Mouse (Mus musculus): ENCODE results near the gene Hmgcr. TPM values are rescaled to one million over a fixed set of nuclear protein-coding genes. Genes with fewer than 3 reads are reported as not detected.
"Not testable (repeated sequence)": the region's sequence is repeated elsewhere in the genome, so short reads cannot be mapped to it uniquely, and the experiment has no call there.

Hmgcr gene
- polyA plus RNA-seq, 2 experiments: 36.8 to 85.9 TPM

DNA sequence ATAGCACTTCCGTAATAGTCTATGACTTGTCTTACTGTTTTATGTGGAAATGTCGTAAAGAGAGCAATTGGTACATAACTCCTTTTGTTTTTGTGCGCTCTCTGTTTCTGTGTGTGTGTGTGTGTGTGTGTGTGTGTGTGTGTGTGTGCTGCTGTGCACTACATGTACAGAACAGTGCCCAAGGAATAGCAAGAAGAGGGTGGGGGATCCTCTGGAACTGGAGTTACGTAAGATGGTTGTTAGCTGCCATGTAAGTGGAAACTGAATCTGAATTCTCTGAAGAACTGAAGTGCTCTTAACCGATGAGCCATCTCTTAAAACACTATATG, 1.1 kb upstream of the Hmgcr start:
- Histone ChIP-seq H3K9me3 (ENCODE audit: control insufficient read depth, low read length) (no peaks in the 10 kb centered on the region), H3K27ac (no peak overlapping the region; the same call in 1 of the 2 replicates), H3K4me3 (ENCODE audit: insufficient read depth in 1 of 2, low read depth in 2 of 2, low read length in 2 of 2) (peak overlapping the region in 1 of 2 experiments; percentile 55; a peak in 1 of 4 replicates), H3K27me3 (ENCODE audit: control insufficient read depth, insufficient read depth, low read length) (no peaks in the 10 kb centered on the region), H3K36me3 (replicated peaks; ENCODE audit: control insufficient read depth, insufficient read depth, low read depth) (peaks cover 2% of the 10 kb centered on the region), H3K4me2 (ENCODE audit: low read depth) (peak overlapping the region; percentile 73), H3K4me1 (replicated peaks; ENCODE audit: control insufficient read depth in 2 of 2, insufficient read depth in 2 of 2, low read length in 1 of 2) (peaks cover 12 to 24% of the 10 kb centered on the region in 2 experiments), H3K9ac (replicated peaks) (no peak overlapping the region)
- ATAC-seq (ENCODE audit: insufficient read depth) (no peak), DNase-seq (ENCODE audit: low read depth in 3 of 3, low spot score in 3 of 3) (no peak)
- no peak for TF ChIP-seq EP300 (IDR thresholded peaks at IDR 0.05; ENCODE audit: low read depth)
- no peak for TF ChIP-seq CTCF (IDR thresholded peaks at IDR 0.05; ENCODE audit: low read depth)
- WGBS (ENCODE audit: insufficient replicate concordance): 80% methylated on average over 5 of the region's 5 CpGs

DNA sequence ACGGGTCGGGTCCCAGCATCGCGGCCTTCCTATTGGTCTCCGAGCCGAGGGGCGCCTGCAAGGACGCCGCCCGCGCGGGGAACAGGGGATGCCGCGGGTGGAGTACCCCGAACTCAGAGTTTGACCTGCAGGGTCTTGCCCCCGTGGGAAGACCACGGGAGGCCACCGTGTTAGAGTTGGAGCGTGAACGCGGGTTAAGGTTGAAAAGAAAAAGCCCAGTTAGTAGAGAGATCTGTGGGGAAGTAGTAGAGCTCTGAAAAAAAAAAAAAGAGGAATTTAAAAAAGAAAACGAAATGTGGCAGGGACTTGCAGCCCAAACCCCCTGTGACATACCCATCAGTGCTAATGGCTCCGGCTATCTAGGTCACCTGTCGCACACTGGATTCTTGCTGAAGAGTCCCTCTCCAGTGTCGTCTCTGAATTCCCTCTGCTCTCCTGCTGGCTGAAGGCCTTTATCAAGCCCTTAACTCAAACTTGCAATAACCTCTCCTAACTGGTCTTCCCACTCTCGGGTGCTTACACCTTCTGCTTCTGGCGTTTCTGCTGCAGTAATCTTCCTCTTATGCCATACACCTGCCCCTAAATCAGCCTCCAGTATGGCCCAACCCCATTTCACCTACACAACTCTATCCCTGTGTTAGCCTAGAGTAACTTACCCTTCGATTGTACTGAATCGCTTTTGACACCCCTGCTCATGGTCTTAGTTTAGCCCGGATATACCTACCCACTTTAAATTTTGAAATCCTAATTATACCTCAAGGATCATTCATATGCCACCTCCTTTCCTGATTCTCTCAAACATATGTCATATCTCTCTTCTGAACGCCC, 556 bp upstream of the Hmgcr start:
- peak in 2 of 3 experiments; percentile 16 to 23 for DNase-seq (ENCODE audit: low read depth in 3 of 3, low spot score in 3 of 3)
- H3K4me2 ChIP-seq (ENCODE audit: low read depth): peak overlapping the region; percentile 73
- WGBS (ENCODE audit: insufficient replicate concordance): 11% methylated on average over 31 of the region's 31 CpGs
- peaks cover 8% of the 10 kb centered on the region for H3K36me3 ChIP-seq (replicated peaks; ENCODE audit: control insufficient read depth, insufficient read depth, low read depth)
- H3K27me3 ChIP-seq (ENCODE audit: control insufficient read depth, insufficient read depth, low read length): no peaks in the 10 kb centered on the region
- TF ChIP-seq CTCF (IDR thresholded peaks at IDR 0.05; ENCODE audit: low read depth) (no peak; the same call in 1 of the 2 replicates), EP300 (IDR thresholded peaks at IDR 0.05; ENCODE audit: low read depth) (no peak)
- peak overlapping the region; percentile 55 to 58 for H3K4me3 ChIP-seq (ENCODE audit: insufficient read depth in 1 of 2, low read depth in 2 of 2, low read length in 2 of 2)
- no peaks in the 10 kb centered on the region for H3K9me3 ChIP-seq (ENCODE audit: control insufficient read depth, low read length)
- no peak for ATAC-seq (ENCODE audit: insufficient read depth)
- H3K9ac ChIP-seq (replicated peaks): peak overlapping the region; percentile 31
- H3K4me1 ChIP-seq (replicated peaks; ENCODE audit: control insufficient read depth in 2 of 2, insufficient read depth in 2 of 2, low read length in 1 of 2): peaks cover 12 to 24% of the 10 kb centered on the region in 2 experiments
- peak overlapping the region; percentile 12 for H3K27ac ChIP-seq

DNA sequence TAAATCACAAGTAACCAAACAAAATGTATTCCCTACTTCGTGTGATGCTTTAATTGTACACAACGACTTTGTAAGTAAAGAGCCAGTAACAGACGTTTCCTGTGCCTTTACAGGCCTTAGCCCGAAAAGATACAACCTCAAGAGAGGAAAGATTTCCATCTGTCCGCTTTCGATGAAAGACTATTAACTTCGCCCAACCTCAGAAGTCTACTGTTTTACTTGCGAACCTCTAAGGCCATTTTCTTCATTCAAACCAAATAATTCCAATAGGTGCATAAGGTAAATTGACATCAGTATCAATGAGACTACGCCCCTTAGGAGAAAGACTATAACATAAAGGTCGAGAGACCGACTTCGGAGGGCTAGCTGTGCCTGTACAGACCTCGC, 724 bp downstream of the Hmgcr start:
- TF ChIP-seq CTCF (IDR thresholded peaks at IDR 0.05; ENCODE audit: low read depth): no peak
- no peak for TF ChIP-seq EP300 (IDR thresholded peaks at IDR 0.05; ENCODE audit: low read depth)
- Histone ChIP-seq H3K4me3 (ENCODE audit: insufficient read depth in 1 of 2, low read depth in 2 of 2, low read length in 2 of 2) (peak overlapping the region; percentile 76 to 77), H3K36me3 (replicated peaks; ENCODE audit: control insufficient read depth, insufficient read depth, low read depth) (peaks cover 20% of the 10 kb centered on the region), H3K9ac (replicated peaks) (peak overlapping the region; percentile 81), H3K4me1 (replicated peaks; ENCODE audit: control insufficient read depth in 2 of 2, insufficient read depth in 2 of 2, low read length in 1 of 2) (peaks cover 13 to 24% of the 10 kb centered on the region in 2 experiments), H3K9me3 (ENCODE audit: control insufficient read depth, low read length) (no peaks in the 10 kb centered on the region), H3K27me3 (ENCODE audit: control insufficient read depth, insufficient read depth, low read length) (no peaks in the 10 kb centered on the region), H3K4me2 (ENCODE audit: low read depth) (peak overlapping the region; percentile 82), H3K27ac (peak overlapping the region; percentile 63)
- ATAC-seq (ENCODE audit: insufficient read depth): no peak
- DNase-seq (ENCODE audit: low read depth in 3 of 3, low spot score in 3 of 3): no peak
- 2% methylated on average over 13 of the region's 13 CpGs for WGBS (ENCODE audit: insufficient replicate concordance)

DNA sequence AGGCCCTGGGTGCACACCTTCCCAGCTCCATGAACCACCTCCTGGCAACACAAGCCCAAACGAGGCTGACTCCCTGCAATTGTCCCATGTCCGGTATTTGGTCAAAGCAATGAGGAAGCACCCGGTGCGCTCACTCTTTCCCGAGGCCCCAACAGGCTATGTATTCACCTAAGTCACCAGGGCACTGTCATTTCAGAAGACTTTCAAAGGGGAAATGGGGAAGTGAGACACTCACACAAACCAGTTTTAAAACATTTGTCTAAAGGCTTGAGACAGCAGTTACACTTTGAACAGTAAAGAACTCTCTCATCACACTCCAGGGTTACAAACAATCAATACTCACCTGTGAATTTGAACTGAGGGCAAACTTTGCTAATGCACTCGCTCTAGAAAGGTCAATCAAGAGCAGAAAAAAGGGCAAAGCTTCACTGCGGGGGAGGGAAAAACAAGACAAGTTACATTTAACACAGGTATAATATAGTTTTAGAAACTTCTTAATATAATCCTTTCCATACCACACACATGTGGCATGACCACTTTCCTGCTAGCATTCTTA, 6.2 kb downstream of the Hmgcr start:
- Histone ChIP-seq H3K27me3 (ENCODE audit: control insufficient read depth, insufficient read depth, low read length) (no peaks in the 10 kb centered on the region), H3K4me1 (replicated peaks; ENCODE audit: control insufficient read depth in 2 of 2, insufficient read depth in 2 of 2, low read length in 1 of 2) (peaks cover 4 to 11% of the 10 kb centered on the region in 2 experiments), H3K27ac (no peak overlapping the region), H3K4me3 (ENCODE audit: insufficient read depth in 1 of 2, low read depth in 2 of 2, low read length in 2 of 2) (no peak overlapping the region), H3K9me3 (ENCODE audit: control insufficient read depth, low read length) (no peaks in the 10 kb centered on the region), H3K36me3 (replicated peaks; ENCODE audit: control insufficient read depth, insufficient read depth, low read depth) (peaks cover 68% of the 10 kb centered on the region), H3K4me2 (ENCODE audit: low read depth) (no peak overlapping the region), H3K9ac (replicated peaks) (no peak overlapping the region)
- WGBS (ENCODE audit: insufficient replicate concordance): 70% methylated on average over 7 of the region's 7 CpGs
- no peak for ATAC-seq (ENCODE audit: insufficient read depth)
- DNase-seq (ENCODE audit: low read depth in 3 of 3, low spot score in 3 of 3): no peak
- no peak for TF ChIP-seq EP300 (IDR thresholded peaks at IDR 0.05; ENCODE audit: low read depth)
- no peak for TF ChIP-seq CTCF (IDR thresholded peaks at IDR 0.05; ENCODE audit: low read depth)

DNA sequence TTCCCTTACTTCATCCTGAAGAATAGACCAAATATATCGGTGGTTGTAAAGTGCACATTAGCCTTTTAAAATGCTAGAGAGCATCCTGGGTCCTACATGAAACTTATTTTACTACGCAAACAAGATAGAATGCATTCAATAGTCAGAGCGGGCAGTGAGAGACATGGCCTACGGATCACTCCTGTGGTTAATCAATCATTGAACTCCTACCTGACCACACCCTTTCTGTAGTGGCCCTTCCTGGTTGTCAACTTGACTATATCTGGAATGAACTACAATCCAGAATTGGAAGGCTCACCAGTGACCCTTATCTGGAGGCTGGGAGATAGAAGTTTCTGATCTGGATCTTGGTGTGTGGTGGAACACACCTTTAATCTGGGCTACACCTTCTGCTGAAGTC, 7.6 kb downstream of the Hmgcr start:
- H3K4me3 ChIP-seq (ENCODE audit: insufficient read depth in 1 of 2, low read depth in 2 of 2, low read length in 2 of 2); H3K27me3 ChIP-seq (ENCODE audit: control insufficient read depth, insufficient read depth, low read length); H3K9me3 ChIP-seq (ENCODE audit: control insufficient read depth, low read length); H3K4me2 ChIP-seq (ENCODE audit: low read depth); H3K27ac ChIP-seq; H3K4me1 ChIP-seq (replicated peaks; ENCODE audit: control insufficient read depth in 2 of 2, insufficient read depth in 2 of 2, low read length in 1 of 2); ATAC-seq (ENCODE audit: insufficient read depth); H3K9ac ChIP-seq (replicated peaks); DNase-seq (ENCODE audit: low read depth in 3 of 3, low spot score in 3 of 3): not testable (repeated sequence)
- WGBS (ENCODE audit: insufficient replicate concordance): 88% methylated on average over 4 of the region's 4 CpGs
- peaks cover 82% of the 10 kb centered on the region for H3K36me3 ChIP-seq (replicated peaks; ENCODE audit: control insufficient read depth, insufficient read depth, low read depth)
